Mouse (Mus musculus): ENCODE measurements around the gene Syne1. TPM values are rescaled to one million over a fixed set of nuclear protein-coding genes. Genes with fewer than 3 reads are reported as not detected.

Gene Syne1
- polyA plus RNA-seq, 1 experiment = 10.2 TPM

- no peak for TF ChIP-seq GATA1 (IDR thresholded peaks at IDR 0.05; ENCODE audit: low read length)
Observed at GRCm38 (mm10) chr10:5547769-5548168, 3.5 kb downstream of the Syne1 start.

GRCm38 (mm10) chr10:5546428-5546827 lies 4.9 kb downstream of the Syne1 start:
- no peak for TF ChIP-seq GATA1 (IDR thresholded peaks at IDR 0.05; ENCODE audit: low read length)

GRCm38 (mm10) chr10:5528284-5528683 lies 23.0 kb downstream of the Syne1 start:
- no peak for TF ChIP-seq GATA1 (IDR thresholded peaks at IDR 0.05; ENCODE audit: low read length)

- peak; percentile 52 for TF ChIP-seq GATA1 (IDR thresholded peaks at IDR 0.05; ENCODE audit: low read length)
Observed at GRCm38 (mm10) chr10:5527634-5528033, 23.6 kb downstream of the Syne1 start.

- TF ChIP-seq GATA1 (IDR thresholded peaks at IDR 0.05; ENCODE audit: low read length) = no peak
Observed at GRCm38 (mm10) chr10:5522904-5523303, 28.4 kb downstream of the Syne1 start.

GRCm38 (mm10) chr10:5522276-5522675 lies 29.0 kb downstream of the Syne1 start:
- TF ChIP-seq GATA1 (IDR thresholded peaks at IDR 0.05; ENCODE audit: low read length) = no peak

- no peak for TF ChIP-seq GATA1 (IDR thresholded peaks at IDR 0.05; ENCODE audit: low read length)
Observed at GRCm38 (mm10) chr10:5520695-5521094, 30.6 kb downstream of the Syne1 start.

- no peak for TF ChIP-seq GATA1 (IDR thresholded peaks at IDR 0.05; ENCODE audit: low read length)
Observed at GRCm38 (mm10) chr10:5515330-5515729, 36.0 kb downstream of the Syne1 start.

GRCm38 (mm10) chr10:5514134-5514533 lies 37.1 kb downstream of the Syne1 start:
- no peak for TF ChIP-seq GATA1 (IDR thresholded peaks at IDR 0.05; ENCODE audit: low read length)

GRCm38 (mm10) chr10:5512285-5512684 lies 39.0 kb downstream of the Syne1 start:
- TF ChIP-seq GATA1 (IDR thresholded peaks at IDR 0.05; ENCODE audit: low read length) = no peak

GRCm38 (mm10) chr10:5511403-5511802 lies 39.9 kb downstream of the Syne1 start:
- no peak for TF ChIP-seq GATA1 (IDR thresholded peaks at IDR 0.05; ENCODE audit: low read length)

- no peak for TF ChIP-seq GATA1 (IDR thresholded peaks at IDR 0.05; ENCODE audit: low read length)
Observed at GRCm38 (mm10) chr10:5507478-5507877, 43.8 kb downstream of the Syne1 start.

GRCm38 (mm10) chr10:5504761-5505160 lies 46.5 kb downstream of the Syne1 start:
- no peak for TF ChIP-seq GATA1 (IDR thresholded peaks at IDR 0.05; ENCODE audit: low read length)

GRCm38 (mm10) chr10:5503909-5504308 lies 47.4 kb downstream of the Syne1 start:
- TF ChIP-seq GATA1 (IDR thresholded peaks at IDR 0.05; ENCODE audit: low read length) = no peak

- TF ChIP-seq GATA1 (IDR thresholded peaks at IDR 0.05; ENCODE audit: low read length) = no peak
Observed at GRCm38 (mm10) chr10:5497859-5498258, 53.4 kb downstream of the Syne1 start.

GRCm38 (mm10) chr10:5491050-5491449 lies 60.2 kb downstream of the Syne1 start:
- TF ChIP-seq GATA1 (IDR thresholded peaks at IDR 0.05; ENCODE audit: low read length) = no peak

GRCm38 (mm10) chr10:5490029-5490428 lies 61.3 kb downstream of the Syne1 start:
- no peak for TF ChIP-seq GATA1 (IDR thresholded peaks at IDR 0.05; ENCODE audit: low read length)

- TF ChIP-seq GATA1 (IDR thresholded peaks at IDR 0.05; ENCODE audit: low read length) = no peak
Observed at GRCm38 (mm10) chr10:5488097-5488496, 63.2 kb downstream of the Syne1 start.

Data from G1E-ER4 (cell line).